Mouse (Mus musculus) fat pad, adult 2 months (tissue): ENCODE data around the gene Srpx2.
A peak's percentile ranks its signal among the peaks of the same experiment; 100 is the strongest.

ENCODE experiments used
- DNase-seq: peaks from one replicate; pipeline ENCODE4 v3.0.0-alpha.2; 2011; ENCODE audit warnings: low read depth, low spot score; ENCODE audit errors: extremely low read depth

Gene Srpx2

GRCm38 (mm10) chrX:133908261-133908660 is at the start of gene Srpx2:
TSS of gene Srpx2 (plus strand) at chrX:133908426.
- no peak for DNase-seq

- DNase-seq = no peak
Measured at GRCm38 (mm10) chrX:133869743-133870142, 38.5 kb upstream of the Srpx2 start.

GRCm38 (mm10) chrX:133887308-133887707 is 20.9 kb upstream of the Srpx2 start:
- no peak for DNase-seq

GRCm38 (mm10) chrX:133888111-133888510 is 20.1 kb upstream of the Srpx2 start:
- no peak for DNase-seq

- peak; percentile 10 for DNase-seq
Measured at GRCm38 (mm10) chrX:133898014-133898542, 10.1 kb upstream of the Srpx2 start, which contains the start of gene Tspan6. TSS of gene Tspan6 (minus strand) at chrX:133898429.

GRCm38 (mm10) chrX:133911397-133912103 is 3.3 kb downstream of the Srpx2 start:
- DNase-seq = no peak

GRCm38 (mm10) chrX:133913006-133913405 is 4.8 kb downstream of the Srpx2 start:
- DNase-seq = no peak

GRCm38 (mm10) chrX:133914219-133914618 is 6.0 kb downstream of the Srpx2 start:
- DNase-seq = no peak

GRCm38 (mm10) chrX:133921187-133921586 is 13.0 kb downstream of the Srpx2 start:
- DNase-seq = no peak

- DNase-seq = no peak
Measured at GRCm38 (mm10) chrX:133926760-133927159, 18.5 kb downstream of the Srpx2 start.

GRCm38 (mm10) chrX:133931302-133932013 is 23.2 kb downstream of the Srpx2 start:
- no peak for DNase-seq

- no peak for DNase-seq
Measured at GRCm38 (mm10) chrX:133936605-133937225, 28.5 kb downstream of the Srpx2 start.

- DNase-seq = no peak
Measured at GRCm38 (mm10) chrX:133939561-133939960, 31.3 kb downstream of the Srpx2 start.

- DNase-seq = no peak
Measured at GRCm38 (mm10) chrX:133947427-133947826, 39.2 kb downstream of the Srpx2 start.

- DNase-seq = no peak
Measured at GRCm38 (mm10) chrX:133954661-133955060, 46.4 kb downstream of the Srpx2 start.

GRCm38 (mm10) chrX:133960617-133961016 is 52.4 kb downstream of the Srpx2 start:
- no peak for DNase-seq

GRCm38 (mm10) chrX:133964615-133965014 is 56.4 kb downstream of the Srpx2 start:
- no peak for DNase-seq

GRCm38 (mm10) chrX:133981231-133982002 is 73.2 kb downstream of the Srpx2 start, which contains the start of gene Sytl4:
TSS of gene Sytl4 (minus strand) at chrX:133981812.
- DNase-seq = no peak
